Mouse (Mus musculus) myocyte (in vitro differentiated cells): ENCODE data around the gene Echdc3. TPM values are rescaled to one million over a fixed set of nuclear protein-coding genes. Genes with fewer than 3 reads are reported as not detected.

Source experiments
- H3K27me3 ChIP-seq: one replicate; pipeline ENCODE4 v1.6.1; 2011; ENCODE audit not compliant: control insufficient read depth, insufficient read depth, insufficient read length
- H3K36me3 ChIP-seq: one replicate; pipeline ENCODE4 v1.6.1; 2011; ENCODE audit not compliant: control insufficient read depth, insufficient read depth
- H3K4me2 ChIP-seq: one replicate; pipeline ENCODE4 v1.6.1; 2011; ENCODE audit warnings: low read depth, control low read depth
- H3K4me3 ChIP-seq: one replicate; pipeline ENCODE4 v1.5.1; 2011; ENCODE audit warnings: mild to moderate bottlenecking, control low read depth, moderate library complexity
- H3K79me2 ChIP-seq: one replicate; pipeline ENCODE4 v1.6.1; 2011; ENCODE audit not compliant: control insufficient read depth, insufficient read depth
- H3ac ChIP-seq: one replicate; pipeline ENCODE4 v1.6.1; 2011; ENCODE audit not compliant: control insufficient read depth, insufficient read length
- CEBPB ChIP-seq: IDR thresholded peaks from 2 replicates; pipeline ENCODE4 v1.6.1; 2011; ENCODE audit warnings: mild to moderate bottlenecking, moderate library complexity; ENCODE audit not compliant: poor library complexity, insufficient read depth, severe bottlenecking
- E2F4 ChIP-seq: IDR thresholded peaks from one replicate; pipeline ENCODE4 v1.6.1; 2011; ENCODE audit warnings: mild to moderate bottlenecking, control low read depth, moderate library complexity; ENCODE audit not compliant: insufficient read depth
- MAX ChIP-seq: IDR thresholded peaks from one replicate; pipeline ENCODE4 v1.6.1; 2011; ENCODE audit warnings: low read depth, mild to moderate bottlenecking, control low read depth
- MYOD1 ChIP-seq, 3 experiments: IDR thresholded peaks; one replicate each; pipeline ENCODE4 v1.6.1; 2011; ENCODE audit warnings: control low read depth in 2 of 3, low read depth in 2 of 3, mild to moderate bottlenecking in 2 of 3, moderate library complexity in 1 of 3; ENCODE audit not compliant: insufficient read length in 2 of 3, control insufficient read depth in 1 of 3
- MYOG ChIP-seq, 3 experiments: IDR thresholded peaks; one replicate each; pipeline ENCODE4 v1.6.1; 2011; ENCODE audit warnings: control low read depth in 2 of 3, low read depth in 2 of 3, mild to moderate bottlenecking in 2 of 3; ENCODE audit not compliant: insufficient read length in 2 of 3, control insufficient read depth in 1 of 3, insufficient read depth in 1 of 3
- POLR2A ChIP-seq: IDR thresholded peaks from one replicate; pipeline ENCODE4 v1.6.1; 2011; ENCODE audit warnings: low read depth, mild to moderate bottlenecking, control low read depth, moderate library complexity; ENCODE audit not compliant: insufficient read length
- POLR2AphosphoS2 ChIP-seq: IDR thresholded peaks from one replicate; pipeline ENCODE4 v1.6.1; 2011; ENCODE audit warnings: low read depth, control low read depth; ENCODE audit not compliant: insufficient read length
- REST ChIP-seq: IDR thresholded peaks from one replicate; pipeline ENCODE4 v1.6.1; 2011; ENCODE audit warnings: mild to moderate bottlenecking, control low read depth, moderate library complexity; ENCODE audit not compliant: insufficient read depth, insufficient read length
- SRF ChIP-seq: IDR thresholded peaks from one replicate; pipeline ENCODE4 v1.6.1; 2011; ENCODE audit warnings: low read depth; ENCODE audit not compliant: control insufficient read depth, insufficient read length
- TCF12 ChIP-seq: IDR thresholded peaks from one replicate; pipeline ENCODE4 v1.6.1; 2011; ENCODE audit warnings: mild to moderate bottlenecking, control low read depth; ENCODE audit not compliant: poor library complexity, insufficient read depth, severe bottlenecking
- TCF3 ChIP-seq: IDR thresholded peaks from one replicate; pipeline ENCODE4 v1.6.1; 2011; ENCODE audit warnings: low read depth, control low read depth; ENCODE audit not compliant: insufficient read length
- USF1 ChIP-seq: IDR thresholded peaks from one replicate; pipeline ENCODE4 v1.6.1; 2011; ENCODE audit warnings: low read depth, mild to moderate bottlenecking, control low read depth, moderate library complexity
- polyA plus RNA-seq: library from polyadenylated mRNA; unstranded; fragments of >200 nt; fragmentation: generic; extraction: Trizol; gene quantifications from one replicate; pipeline ENCODE4 v1.2.1, GENCODE M21; 2012; ENCODE audit warnings: missing spikeins

Gene Echdc3
- polyA plus RNA-seq, 1 experiment, result 2.3 TPM

- TF ChIP-seq MAX, result no peak
- no peak for TF ChIP-seq SRF
- H3K27me3 ChIP-seq, result peaks cover 14% of the 10 kb centered on the region
- no peak overlapping the region for H3K4me2 ChIP-seq
- no peak overlapping the region for H3K4me3 ChIP-seq
- H3K36me3 ChIP-seq, result no peaks in the 10 kb centered on the region
- H3K79me2 ChIP-seq, result no peaks in the 10 kb centered on the region
- no peak overlapping the region for H3ac ChIP-seq
Measured at GRCm38 (mm10) chr2:6188891-6189674, 23.8 kb downstream of the Echdc3 start.

GRCm38 (mm10) chr2:6187418-6187817 lies 25.4 kb downstream of the Echdc3 start:
- TF ChIP-seq TCF3 (no peak), MAX (no peak)
- Histone ChIP-seq H3K27me3 (peaks cover 14% of the 10 kb centered on the region), H3K79me2 (no peaks in the 10 kb centered on the region), H3K36me3 (no peaks in the 10 kb centered on the region), H3K4me3 (no peak overlapping the region), H3K4me2 (no peak overlapping the region), H3ac (no peak overlapping the region)

GRCm38 (mm10) chr2:6186913-6187312 lies 25.9 kb downstream of the Echdc3 start:
- H3K27me3 ChIP-seq, result peaks cover 14% of the 10 kb centered on the region
- H3K36me3 ChIP-seq, result no peaks in the 10 kb centered on the region
- H3K79me2 ChIP-seq, result no peaks in the 10 kb centered on the region
- TF ChIP-seq TCF12 (no peak), CEBPB (no peak), TCF3 (no peak), POLR2AphosphoS2 (no peak), REST (no peak), USF1 (no peak), E2F4 (no peak), SRF (no peak), MAX (no peak), POLR2A (no peak), MYOG (IDR thresholded peaks at IDR 0.05; ENCODE audit: control insufficient read depth in 1 of 3, insufficient read depth in 1 of 3, insufficient read length in 2 of 3, low read depth in 2 of 3) (no peak), MYOD1 (IDR thresholded peaks at IDR 0.05; ENCODE audit: control insufficient read depth in 1 of 3, insufficient read length in 2 of 3, low read depth in 2 of 3) (no peak)
- no peak overlapping the region for H3ac ChIP-seq
- no peak overlapping the region for H3K4me2 ChIP-seq
- no peak overlapping the region for H3K4me3 ChIP-seq

GRCm38 (mm10) chr2:6179749-6180117 lies 33.1 kb downstream of the Echdc3 start:
- H3ac ChIP-seq, result no peak overlapping the region
- no peaks in the 10 kb centered on the region for H3K79me2 ChIP-seq
- no peak overlapping the region for H3K4me2 ChIP-seq
- no peak overlapping the region for H3K4me3 ChIP-seq
- TF ChIP-seq E2F4 (no peak), POLR2A (no peak), TCF3 (no peak), USF1 (no peak), TCF12 (no peak), MYOD1 (IDR thresholded peaks at IDR 0.05; ENCODE audit: control insufficient read depth in 1 of 3, insufficient read length in 2 of 3, low read depth in 2 of 3) (no peak), REST (no peak), MYOG (IDR thresholded peaks at IDR 0.05; ENCODE audit: control insufficient read depth in 1 of 3, insufficient read depth in 1 of 3, insufficient read length in 2 of 3, low read depth in 2 of 3) (no peak), POLR2AphosphoS2 (no peak), SRF (no peak), MAX (no peak), CEBPB (no peak)
- peaks cover 3% of the 10 kb centered on the region for H3K27me3 ChIP-seq
- H3K36me3 ChIP-seq, result no peaks in the 10 kb centered on the region

- Histone ChIP-seq H3K36me3 (no peaks in the 10 kb centered on the region), H3K4me2 (no peak overlapping the region), H3K4me3 (no peak overlapping the region), H3K79me2 (no peaks in the 10 kb centered on the region), H3K27me3 (peaks cover 3% of the 10 kb centered on the region), H3ac (no peak overlapping the region)
- TF ChIP-seq CEBPB, result no peak
- TF ChIP-seq MAX, result no peak
- no peak for TF ChIP-seq TCF3
- TF ChIP-seq TCF12, result no peak
- no peak for TF ChIP-seq E2F4
- TF ChIP-seq USF1, result no peak
- TF ChIP-seq MYOD1 (IDR thresholded peaks at IDR 0.05; ENCODE audit: control insufficient read depth in 1 of 3, insufficient read length in 2 of 3, low read depth in 2 of 3), result no peak
- no peak for TF ChIP-seq POLR2A
- no peak for TF ChIP-seq POLR2AphosphoS2
- no peak for TF ChIP-seq REST
- TF ChIP-seq MYOG (IDR thresholded peaks at IDR 0.05; ENCODE audit: control insufficient read depth in 1 of 3, insufficient read depth in 1 of 3, insufficient read length in 2 of 3, low read depth in 2 of 3), result no peak
- TF ChIP-seq SRF, result no peak
Measured at GRCm38 (mm10) chr2:6178901-6179748, 33.7 kb downstream of the Echdc3 start.
